Mouse (Mus musculus) right cerebral cortex, adult 2 months (tissue): ENCODE data around the gene Ccser2.

Experiments used
- DNase-seq, 2 experiments: peaks; one replicate each; pipeline ENCODE4 v3.0.0; 2021 to 2022; ENCODE audit warnings: low spot score in 2 of 2

Gene Ccser2

DNA sequence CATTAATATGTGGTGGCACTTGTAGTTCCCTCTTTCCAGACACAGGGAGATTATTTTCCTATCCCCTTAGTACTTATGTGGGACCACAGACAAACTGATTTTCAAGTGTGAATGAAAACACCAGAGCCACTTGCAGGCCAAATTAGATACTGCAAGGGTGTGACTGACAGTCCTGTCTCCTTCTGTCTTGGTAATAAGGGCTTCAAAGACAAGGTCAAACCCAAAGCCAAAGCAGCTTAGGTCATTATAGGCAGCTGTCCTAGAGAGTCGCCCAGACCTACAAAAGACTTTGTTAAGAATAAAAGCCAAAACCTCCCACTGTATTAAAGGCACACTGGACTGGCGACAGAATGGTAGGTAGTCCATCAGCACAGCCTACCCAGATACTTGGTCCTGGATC is 30.6 kb downstream of the Ccser2 start:
- DNase-seq: no peak

DNA sequence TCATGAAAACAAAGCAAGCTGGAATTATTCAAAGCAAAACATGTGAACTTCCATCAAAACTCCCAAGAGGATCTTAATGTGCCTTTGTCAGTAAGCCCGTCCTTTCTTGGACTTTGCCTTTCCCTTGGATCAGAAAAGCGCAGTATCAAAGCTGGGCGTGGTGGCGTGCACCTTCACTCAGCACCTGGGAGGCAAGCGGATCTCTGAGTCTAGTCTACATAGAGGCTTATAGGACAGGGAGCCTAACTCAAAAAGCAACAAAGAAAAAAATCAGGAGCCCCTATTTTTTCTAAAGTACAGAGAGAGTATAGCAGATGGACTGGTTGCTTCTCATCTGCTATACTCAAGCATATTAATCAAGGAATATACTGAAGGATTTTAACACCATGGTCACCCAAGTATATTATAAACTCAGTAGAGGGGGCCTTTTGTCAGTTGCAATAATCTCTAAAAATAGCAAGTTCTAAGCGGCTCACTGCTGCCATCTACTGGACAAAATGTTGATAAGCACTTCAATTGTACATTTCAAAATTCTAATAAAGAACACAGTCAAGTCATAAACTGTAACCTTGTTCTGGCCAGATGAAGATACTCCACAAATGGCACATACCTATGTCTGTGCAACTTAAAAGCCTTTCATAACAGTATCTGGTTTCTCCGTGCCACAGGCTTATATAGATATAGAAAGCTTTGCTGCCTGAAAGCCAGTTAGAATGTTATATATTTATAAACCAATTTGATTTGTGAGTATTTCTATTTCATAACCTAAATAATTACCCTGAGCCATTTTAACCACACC is 31.3 kb downstream of the Ccser2 start:
- DNase-seq: peak in 1 of 2 experiments; percentile 46

DNA sequence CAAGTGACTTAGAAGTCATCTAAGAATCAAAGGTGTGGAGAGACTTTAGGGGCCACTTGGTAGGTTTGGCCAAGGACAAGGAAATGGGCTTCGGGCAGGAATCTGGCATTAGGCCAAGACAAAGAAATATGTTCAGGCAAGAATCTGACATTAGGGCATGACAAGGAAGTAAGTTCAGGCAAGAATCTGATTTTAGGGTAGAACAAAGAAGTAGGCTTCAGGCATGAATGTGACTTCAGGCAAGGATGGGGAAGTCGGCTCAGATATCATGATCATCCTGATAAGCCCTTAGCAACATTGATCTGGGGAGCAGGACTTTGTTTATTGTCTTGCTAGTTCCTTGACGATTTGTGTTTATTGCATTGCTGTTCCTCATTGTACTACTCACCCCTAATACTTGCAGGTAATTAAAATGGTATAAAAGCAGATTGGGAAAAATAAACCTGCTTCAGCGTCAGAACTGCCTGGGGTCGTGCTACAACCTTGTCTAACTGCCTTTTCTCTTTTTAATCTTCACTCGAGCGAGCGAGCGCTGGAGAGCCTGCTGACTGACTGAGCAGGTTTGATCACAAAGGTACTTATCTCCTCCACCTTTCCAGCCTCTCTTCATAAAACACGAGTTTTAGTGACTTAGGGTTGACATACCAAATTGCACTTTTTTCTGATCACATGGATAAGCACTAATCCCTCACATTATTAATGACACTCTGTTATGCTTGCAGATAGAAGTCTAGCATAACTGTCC is 35.8 kb downstream of the Ccser2 start:
- DNase-seq: no peak

DNA sequence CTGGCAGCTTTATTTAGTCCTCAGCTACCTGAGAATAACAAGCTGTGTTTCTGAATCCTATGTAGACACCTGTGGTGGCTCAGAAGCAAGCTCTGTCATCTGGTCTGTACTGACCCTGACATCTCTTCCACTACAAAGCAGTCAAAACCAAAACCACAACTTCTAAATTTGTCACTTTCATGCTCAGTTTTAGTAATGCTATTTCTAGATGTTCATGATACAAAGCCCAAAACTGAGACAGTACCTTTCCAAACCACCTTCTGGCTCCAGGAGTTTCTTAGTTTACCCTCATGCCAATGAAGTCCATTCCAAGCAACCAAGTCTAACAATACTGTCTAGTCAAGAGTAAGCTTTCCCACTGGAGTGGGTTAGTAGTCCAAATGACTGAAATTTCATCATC is 36.5 kb downstream of the Ccser2 start:
- no peak for DNase-seq

DNA sequence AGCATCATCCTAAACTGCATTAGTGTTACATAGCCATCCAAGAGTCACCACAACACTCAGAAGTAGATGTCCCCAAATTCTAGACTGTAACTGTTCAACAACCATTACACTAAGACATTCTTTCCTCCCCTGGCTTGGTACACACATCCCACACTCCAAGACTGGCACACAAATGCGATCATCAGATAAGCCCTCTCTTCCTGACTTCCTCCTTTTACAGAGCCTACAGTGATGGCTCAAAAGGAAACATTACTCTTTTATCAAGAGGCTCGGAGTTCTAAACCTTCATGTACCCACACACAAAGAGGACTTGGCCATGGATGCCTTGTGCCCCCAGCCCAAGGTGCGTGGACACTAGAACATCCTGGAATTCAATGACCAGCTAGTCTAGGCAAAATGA is 45.2 kb downstream of the Ccser2 start:
- DNase-seq: no peak

DNA sequence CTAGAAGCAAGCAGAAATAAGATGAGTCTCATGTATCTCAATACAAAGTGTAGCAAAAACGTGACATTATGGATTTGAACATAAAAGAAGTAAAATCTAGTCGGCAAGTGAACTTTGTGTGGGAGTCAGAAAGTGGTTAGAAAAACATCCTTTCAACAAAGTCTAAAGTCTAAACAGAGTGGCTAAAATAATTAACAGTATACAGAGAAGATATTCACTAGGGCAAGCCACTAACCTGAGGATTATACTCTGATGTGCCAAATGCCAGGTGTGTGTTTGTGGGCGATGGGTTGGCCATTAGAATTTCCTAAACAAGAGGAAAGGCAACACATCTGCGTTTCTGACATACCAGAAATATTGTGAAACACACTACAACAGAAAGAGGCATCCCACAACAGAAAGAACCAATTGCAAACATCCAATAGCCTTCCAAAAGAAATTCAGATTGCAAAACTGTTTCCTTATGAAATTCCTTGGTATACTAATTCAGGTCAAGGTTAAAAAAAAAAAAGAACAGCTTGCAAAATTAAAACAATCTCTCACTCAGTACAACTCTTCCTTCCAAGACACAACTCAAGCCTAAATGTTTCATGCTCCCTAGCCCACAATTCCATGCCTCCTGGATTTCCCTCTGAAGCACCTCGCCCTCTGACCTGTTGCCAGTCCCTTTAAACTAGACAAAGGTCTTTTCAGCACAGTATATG is 47.1 kb downstream of the Ccser2 start:
- DNase-seq: no peak

DNA sequence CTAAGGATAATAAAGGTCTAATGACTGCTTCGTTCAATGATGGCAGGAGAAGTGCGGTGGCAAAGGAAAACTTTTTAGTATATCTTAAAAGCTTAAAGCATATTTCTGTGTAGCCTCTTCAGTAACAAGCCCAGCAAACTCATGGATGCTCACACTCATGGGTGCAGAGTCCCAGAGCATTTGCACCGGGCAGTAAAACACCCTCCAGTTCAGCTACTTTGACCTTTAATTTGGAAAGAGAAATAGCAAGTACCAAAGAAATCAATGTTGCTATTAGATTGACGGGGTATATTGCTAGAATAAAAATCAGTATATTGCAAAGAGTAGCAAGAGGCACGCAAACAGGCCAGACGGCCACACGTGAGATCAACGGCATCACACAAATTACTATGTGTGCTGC is 48.7 kb downstream of the Ccser2 start:
- DNase-seq: no peak

DNA sequence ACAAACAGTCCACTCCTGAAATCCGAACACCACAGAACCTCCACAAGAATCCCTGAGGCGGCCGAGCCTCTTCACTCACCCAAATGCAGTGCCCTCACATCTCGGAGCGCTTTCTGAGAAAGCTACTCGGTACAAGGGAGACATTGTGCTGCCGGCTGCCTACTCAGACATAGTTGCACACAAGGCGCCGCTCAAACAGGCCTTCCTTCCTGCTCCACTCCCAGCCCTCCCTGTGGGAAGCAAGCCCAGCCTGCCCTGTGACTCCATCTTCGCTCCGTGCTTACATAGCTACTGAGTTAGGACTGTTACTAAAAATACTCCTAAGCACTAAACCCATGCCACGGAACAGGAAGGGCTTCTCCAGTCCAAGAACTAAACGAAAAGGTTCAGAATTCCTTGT is 49.4 kb downstream of the Ccser2 start:
- DNase-seq: peak; percentile 63 to 72

DNA sequence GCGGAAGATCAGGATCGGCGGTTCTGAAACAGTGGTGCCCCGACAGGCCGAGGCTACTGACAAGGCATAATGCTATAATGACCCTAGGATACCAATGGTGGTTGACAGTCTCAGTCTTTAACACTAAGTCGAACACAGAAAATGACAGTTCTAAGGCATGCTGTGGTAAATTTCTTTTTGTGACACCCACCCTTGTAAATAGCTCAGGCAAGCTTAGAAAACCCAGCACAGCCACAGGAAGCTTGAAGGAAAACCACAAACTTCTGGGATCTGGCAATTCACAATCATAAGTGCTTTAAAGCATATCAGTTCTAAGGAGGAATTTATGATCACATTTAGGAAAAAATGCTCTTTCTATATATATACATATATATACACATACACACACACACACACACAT is 53.4 kb downstream of the Ccser2 start:
- DNase-seq: no peak

DNA sequence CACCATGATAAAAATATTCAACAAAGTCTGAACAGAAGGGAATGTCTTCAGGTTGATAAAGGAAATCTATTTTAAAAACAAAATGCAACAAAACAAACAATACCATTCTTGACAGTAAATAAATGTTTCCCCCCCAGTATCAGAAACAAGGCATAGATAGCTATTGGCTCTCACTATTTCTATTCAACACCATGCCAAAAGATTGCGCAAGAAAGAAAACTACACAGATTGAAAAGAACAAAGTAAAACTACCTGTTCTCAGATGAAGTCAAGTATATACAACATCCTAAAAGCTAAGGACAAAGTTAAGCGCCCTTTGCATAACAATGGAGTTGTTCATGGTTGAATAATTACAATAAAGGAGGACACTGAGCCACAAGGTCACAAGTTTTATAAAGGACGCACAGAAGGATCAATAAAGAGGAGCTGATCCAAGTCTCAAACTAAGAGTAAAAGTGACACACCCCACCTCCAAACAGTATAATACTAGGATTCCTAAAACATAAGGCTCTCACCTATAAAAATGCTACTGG is 54.0 kb downstream of the Ccser2 start:
- DNase-seq: no peak

DNA sequence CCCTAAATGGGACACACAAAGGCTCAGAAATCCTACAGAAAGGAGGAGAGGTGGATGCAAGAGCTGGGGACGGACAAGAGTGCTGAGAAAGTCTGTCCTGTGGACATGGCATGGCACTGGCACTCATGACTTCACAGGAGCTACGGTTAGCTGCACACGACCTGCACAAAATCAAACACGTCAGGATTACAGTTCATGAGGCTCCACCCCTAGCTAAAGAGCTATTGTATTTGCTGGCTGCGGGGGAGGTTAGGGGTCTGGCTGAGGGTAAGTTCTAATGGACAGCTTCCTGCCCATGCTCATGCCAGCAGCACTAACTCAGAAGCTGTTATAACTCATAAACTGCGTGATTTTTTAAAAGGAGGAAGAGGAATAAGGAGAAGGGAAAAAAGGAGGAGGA is 56.8 kb downstream of the Ccser2 start:
- no peak for DNase-seq

DNA sequence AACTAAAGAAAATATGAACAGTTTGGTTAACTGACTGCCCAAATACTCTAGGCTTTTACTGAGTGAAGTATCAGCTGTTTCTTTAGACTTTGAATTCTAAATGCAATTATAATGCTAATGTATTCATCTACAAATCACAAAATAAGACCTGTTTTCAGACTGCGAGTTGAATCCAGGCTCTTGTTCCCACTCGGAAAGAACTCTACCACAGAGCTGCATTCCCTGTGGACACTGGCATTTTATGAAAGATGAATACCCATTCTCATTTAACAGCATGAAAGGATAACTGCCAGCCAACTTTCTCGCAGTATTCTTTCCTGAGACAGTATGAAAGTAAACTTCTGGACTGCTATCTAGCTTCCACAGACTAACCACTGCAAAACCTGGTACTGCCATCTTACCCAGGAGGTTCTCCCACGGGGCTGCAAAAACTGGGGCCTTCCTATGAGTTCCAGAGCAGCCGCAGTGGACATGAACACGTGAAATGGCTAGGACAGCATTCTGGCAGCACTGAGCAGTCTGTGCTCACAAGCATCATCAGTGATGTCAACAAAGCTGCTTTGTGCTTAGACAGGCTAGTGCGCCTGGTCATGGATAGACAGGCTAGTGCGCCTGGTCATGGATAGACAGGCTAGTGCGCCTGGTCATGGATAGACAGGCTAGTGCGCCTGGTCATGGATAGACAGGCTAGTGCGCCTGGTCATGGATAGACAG is 62.6 kb downstream of the Ccser2 start:
- no peak for DNase-seq

DNA sequence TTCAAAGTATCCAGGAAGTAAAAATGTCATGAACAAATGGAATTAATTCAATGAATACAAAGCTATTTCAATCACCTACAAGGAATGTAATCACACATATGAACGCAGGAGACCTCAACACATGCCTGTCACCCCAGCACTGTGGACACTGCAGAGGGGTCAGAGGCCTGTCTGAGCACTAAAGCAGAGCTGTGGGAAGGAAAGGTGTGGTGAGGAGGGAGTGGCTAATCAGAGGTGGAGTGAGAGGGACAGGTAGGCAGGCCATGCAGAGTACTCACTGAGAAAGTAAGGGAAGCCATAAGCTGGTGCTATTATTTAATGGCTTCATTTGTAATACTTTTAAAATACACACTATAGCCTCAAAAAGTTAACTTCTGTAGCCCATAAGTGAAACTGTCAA is 64.4 kb downstream of the Ccser2 start:
- no peak for DNase-seq

DNA sequence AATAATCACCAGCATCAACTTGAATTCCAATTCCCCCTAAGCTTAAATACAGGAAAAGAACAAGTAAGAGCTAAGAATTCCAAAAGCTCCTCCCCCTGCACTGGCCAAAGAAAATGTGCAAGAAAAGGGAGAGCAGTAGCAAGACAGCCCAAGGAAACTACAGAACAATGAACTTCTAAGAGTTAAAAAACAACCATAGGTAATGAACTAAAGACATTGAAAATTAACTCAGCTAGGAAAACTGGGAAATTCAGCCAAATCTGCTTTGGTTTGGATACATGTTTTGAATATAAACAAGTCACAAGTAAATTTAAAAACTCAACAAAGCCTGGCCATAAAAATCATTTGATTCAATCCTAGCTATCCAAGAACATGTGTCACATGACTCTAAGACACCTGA is 67.7 kb downstream of the Ccser2 start:
- no peak for DNase-seq

DNA sequence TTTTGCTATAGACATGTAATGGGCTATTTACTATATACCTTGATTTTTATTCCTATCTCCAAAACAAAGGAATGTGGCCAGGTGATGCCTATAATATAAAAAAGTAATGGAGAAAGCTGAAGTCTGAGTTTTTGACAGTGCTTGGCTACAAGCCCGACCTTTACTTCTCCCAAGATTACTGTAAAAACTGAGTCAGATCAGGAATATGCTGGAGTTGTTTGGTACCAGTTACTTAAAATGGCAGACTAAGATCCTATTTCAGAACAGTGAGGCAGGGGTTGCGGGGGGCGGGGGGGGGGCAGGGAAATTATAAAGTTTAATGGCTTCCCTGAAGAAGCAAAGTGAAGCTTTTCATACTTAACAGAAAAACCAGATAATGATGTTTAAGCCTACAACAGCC is 73.9 kb downstream of the Ccser2 start:
- DNase-seq: no peak

DNA sequence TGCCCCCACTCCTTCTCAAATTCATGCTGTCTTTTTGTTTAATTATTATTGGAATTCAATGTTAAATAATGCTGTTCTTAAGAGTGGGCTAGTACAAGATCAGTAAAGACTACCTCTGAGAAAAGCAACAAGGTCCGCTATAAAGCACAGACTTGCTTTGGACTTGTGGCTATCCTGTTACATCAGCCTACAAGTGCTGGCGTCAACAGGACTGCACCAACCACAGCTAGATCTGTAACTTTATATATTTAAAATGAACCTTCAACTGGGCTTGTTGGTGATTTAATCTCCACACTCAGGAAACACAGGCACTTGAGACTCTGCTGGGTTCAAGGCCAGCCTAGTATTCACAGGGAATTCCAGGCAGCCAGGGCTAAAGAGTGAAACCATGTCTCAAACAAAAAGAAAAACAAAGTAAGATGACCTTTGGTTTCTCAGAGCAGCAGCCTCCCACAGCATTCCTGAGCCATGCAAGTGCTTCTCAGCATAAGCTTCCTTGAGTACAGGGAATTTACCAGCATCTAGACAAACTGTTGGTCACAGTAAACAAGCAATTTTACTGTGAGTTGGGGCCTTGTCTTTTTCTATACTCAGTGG is 75.7 kb downstream of the Ccser2 start:
- DNase-seq: no peak

DNA sequence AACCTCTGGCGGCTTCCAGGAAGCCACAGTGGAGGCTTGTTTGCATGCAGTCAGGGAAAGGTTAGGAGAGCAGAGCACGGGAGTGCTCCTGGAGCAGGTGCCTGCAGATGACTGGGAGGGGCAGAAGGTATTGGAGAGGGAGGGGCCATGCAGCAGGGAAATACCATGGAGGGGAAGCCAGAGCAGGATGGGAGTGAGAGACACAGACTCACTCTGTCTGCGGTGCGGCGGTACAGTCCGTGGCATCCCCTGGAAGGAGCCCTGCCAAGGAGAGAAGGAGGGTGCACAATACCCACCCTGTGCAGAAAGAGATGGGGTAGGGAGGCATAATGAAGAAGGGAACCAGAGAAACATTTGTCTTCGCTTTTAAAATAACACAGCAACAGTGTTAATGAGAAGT is 78.4 kb downstream of the Ccser2 start:
- no peak for DNase-seq

DNA sequence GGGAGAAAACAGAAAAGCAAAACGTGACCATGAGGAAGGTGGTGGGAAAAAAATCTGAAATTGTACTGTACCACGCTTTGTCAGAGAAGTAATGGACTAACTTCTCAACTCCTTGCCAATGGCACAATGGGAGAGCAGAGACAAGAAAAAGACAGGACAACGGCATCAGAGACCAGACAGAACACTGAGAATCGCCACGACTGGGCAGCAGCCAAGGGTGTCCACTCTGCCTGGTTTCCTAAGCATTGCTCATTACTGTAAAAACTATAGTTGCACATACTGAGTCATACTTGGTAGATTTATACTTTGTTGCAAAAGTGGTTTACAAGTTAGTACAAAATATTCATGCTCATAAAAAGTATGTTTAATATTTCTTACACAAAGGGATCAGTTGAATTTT is 82.9 kb downstream of the Ccser2 start:
- DNase-seq: no peak

DNA sequence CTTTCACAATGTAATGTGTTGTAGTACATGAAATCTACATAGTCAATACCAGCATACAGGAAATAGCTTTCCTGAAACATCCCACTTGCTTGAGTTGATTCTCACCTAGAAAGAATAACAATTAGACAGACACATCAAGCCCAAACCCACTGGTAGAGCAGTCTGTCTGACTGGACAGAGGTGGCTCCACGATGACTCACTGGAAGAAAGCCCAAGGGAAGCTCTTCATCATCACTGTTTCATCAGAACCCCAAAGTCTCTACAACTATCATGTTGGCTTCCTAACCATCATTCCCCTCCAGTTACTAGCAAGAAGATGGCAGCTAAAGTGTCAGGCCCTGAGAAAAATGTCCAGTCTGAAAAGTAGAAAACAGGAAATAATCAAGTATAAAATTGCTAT is 83.5 kb downstream of the Ccser2 start:
- no peak for DNase-seq

DNA sequence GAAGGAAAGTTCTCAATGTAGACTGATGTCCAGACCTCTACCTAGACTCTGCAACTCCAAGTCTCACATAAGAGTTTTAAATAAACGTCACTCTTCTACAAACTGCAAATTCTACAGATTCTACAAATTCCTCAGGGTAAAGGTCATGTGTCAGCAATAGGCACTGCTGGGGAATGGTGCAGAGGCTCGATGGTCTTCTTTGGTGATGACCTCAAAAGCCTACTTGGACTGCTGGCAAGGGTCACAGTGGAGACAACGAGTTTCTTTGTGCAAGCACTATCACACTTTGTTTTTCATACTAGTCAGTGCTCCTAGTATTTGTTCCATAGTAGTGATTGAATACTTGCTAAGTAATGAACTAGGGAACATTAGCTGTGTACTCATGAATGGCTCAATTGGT is 85.0 kb downstream of the Ccser2 start:
- no peak for DNase-seq

DNA sequence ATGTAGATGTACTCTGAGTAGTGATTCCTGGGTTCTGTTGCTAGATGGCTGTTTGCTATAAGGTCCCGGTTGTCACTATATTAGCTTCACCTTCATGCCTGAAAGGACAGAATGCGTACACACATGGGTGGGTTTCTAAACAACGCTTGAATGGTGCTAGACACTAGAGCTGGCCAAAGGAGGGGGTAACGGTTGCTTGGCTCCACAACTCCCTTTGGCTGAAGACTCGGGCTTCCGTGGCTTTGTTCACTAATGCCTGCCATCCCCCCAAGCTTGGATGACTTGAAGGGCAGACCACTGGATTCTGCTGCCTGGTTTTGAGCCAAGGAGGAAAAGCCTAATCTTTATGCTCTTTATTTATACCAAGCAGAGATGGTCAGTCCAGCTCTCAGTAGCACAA is 98.3 kb downstream of the Ccser2 start:
- DNase-seq: no peak
